Mouse (Mus musculus) hindbrain, embryonic 12.5 days (tissue): ENCODE data around the gene Gli1. TPM values are rescaled to one million over a fixed set of nuclear protein-coding genes. Genes with fewer than 3 reads are reported as not detected.
"Not testable (repeated sequence)": the region's sequence is repeated elsewhere in the genome, so short reads cannot be mapped to it uniquely, and the experiment has no call there.

Experiments
- ATAC-seq: fragments of 200-750 bp; cut with Nextera tagmentation; 2 replicates; pipeline ENCODE4 v1.8.0; 2017; ENCODE audit warnings: moderate TSS enrichment; ENCODE audit not compliant: low FRiP score
- H3K27ac ChIP-seq: fragments of 300-500 bp; sonication (generic); 2 replicates; pipeline ENCODE4 v1.5.1; 2016; ENCODE audit warnings: mild to moderate bottlenecking
- H3K27me3 ChIP-seq: fragments of 300-500 bp; sonication (generic); 2 replicates; pipeline ENCODE4 v1.6.1; 2016; ENCODE audit warnings: mild to moderate bottlenecking
- H3K36me3 ChIP-seq: fragments of 300-500 bp; sonication (generic); 2 replicates; pipeline ENCODE4 v1.6.1; 2016; ENCODE audit warnings: mild to moderate bottlenecking
- H3K4me1 ChIP-seq: fragments of 300-500 bp; sonication (generic); 2 replicates; pipeline ENCODE4 v1.6.1; 2016
- H3K4me2 ChIP-seq: fragments of 300-500 bp; sonication (generic); replicated peaks from 2 replicates; pipeline ENCODE4 v1.6.1; 2016; ENCODE audit warnings: mild to moderate bottlenecking
- H3K4me3 ChIP-seq: fragments of 300-500 bp; sonication (generic); 2 replicates; pipeline ENCODE4 v1.5.1; 2016; ENCODE audit warnings: mild to moderate bottlenecking
- H3K9ac ChIP-seq: fragments of 300-500 bp; sonication (generic); 2 replicates; pipeline ENCODE4 v1.6.1; 2016; ENCODE audit warnings: mild to moderate bottlenecking, moderate library complexity
- H3K9me3 ChIP-seq: fragments of 300-500 bp; sonication (generic); replicated peaks from 2 replicates; pipeline ENCODE4 v1.6.1; 2016; ENCODE audit warnings: mild to moderate bottlenecking
- WGBS: fragments of 180-500 bp; shearing (Covaris S2); methylation state at CpG from one replicate; pipeline ENCODE4 v1.1.7; 2016; 5-methylcytosine and 5-hydroxymethylcytosine counted together
- polyA plus RNA-seq: library from polyadenylated mRNA; unstranded; fragments of >200 nt; fragmentation: Nextera tagmentation; extraction: Ambion mirVana; gene quantifications from 2 replicates; pipeline ENCODE4 v1.2.1, GENCODE M21; 2016

Gli1 gene
- polyA plus RNA-seq, 1 experiment from 2014 or later = 3.7 TPM

- not testable (repeated sequence) for H3K4me3 ChIP-seq, H3K4me2 ChIP-seq, H3K36me3 ChIP-seq, ATAC-seq, H3K9me3 ChIP-seq, H3K9ac ChIP-seq, H3K27ac ChIP-seq, H3K27me3 ChIP-seq
- H3K4me1 ChIP-seq = peaks cover 12% of the 10 kb centered on the region
- 88% methylated on average over 5 of the region's 5 CpGs for WGBS
Measured at GRCm38 (mm10) chr10:127313516-127313915, 28.3 kb downstream of the Gli1 start.

- H3K9me3 ChIP-seq = no peaks in the 10 kb centered on the region
- H3K4me3 ChIP-seq = no peak overlapping the region
- H3K27ac ChIP-seq = no peak overlapping the region
- ATAC-seq = no peak
- H3K4me2 ChIP-seq = no peak overlapping the region
- H3K9ac ChIP-seq = no peak overlapping the region
- H3K27me3 ChIP-seq = no peaks in the 10 kb centered on the region
- H3K4me1 ChIP-seq = peaks cover 12% of the 10 kb centered on the region
- peaks cover 16% of the 10 kb centered on the region for H3K36me3 ChIP-seq
- 82% methylated on average over 4 of the region's 4 CpGs for WGBS
Measured at GRCm38 (mm10) chr10:127312858-127313257, 28.9 kb downstream of the Gli1 start.

GRCm38 (mm10) chr10:127312356-127312676 is 29.5 kb downstream of the Gli1 start:
- Histone ChIP-seq H3K4me1 (peaks cover 12% of the 10 kb centered on the region), H3K36me3 (peaks cover 21% of the 10 kb centered on the region), H3K9ac (peak overlapping the region; percentile 84; the same call in 1 of the 2 replicates), H3K4me3 (peak overlapping the region; percentile 75), H3K27me3 (no peaks in the 10 kb centered on the region), H3K4me2 (peak overlapping the region; percentile 80), H3K9me3 (no peaks in the 10 kb centered on the region), H3K27ac (peak overlapping the region; percentile 64)
- WGBS = 1% methylated on average over 4 of the region's 4 CpGs
- ATAC-seq = peak; percentile 53

GRCm38 (mm10) chr10:127311476-127312355 is 30.1 kb downstream of the Gli1 start, which contains the start of gene Mars:
Gene Mars, minus strand, starts transcription at chr10:127311786.
- under 1% methylated on average over 65 of the region's 65 CpGs for WGBS
- H3K9ac ChIP-seq = peak within 1 kb of the TSS; percentile 84
- ATAC-seq = peak; percentile 98
- H3K36me3 ChIP-seq = peaks cover 27% of the 10 kb centered on the region
- H3K27ac ChIP-seq = peak within 1 kb of the TSS; percentile 64
- no peaks in the 10 kb centered on the region for H3K9me3 ChIP-seq
- H3K27me3 ChIP-seq = no peaks in the 10 kb centered on the region
- peak within 1 kb of the TSS; percentile 80 for H3K4me2 ChIP-seq
- peak within 1 kb of the TSS; percentile 75 for H3K4me3 ChIP-seq
- H3K4me1 ChIP-seq = peaks cover 12% of the 10 kb centered on the region

GRCm38 (mm10) chr10:127310523-127311475 is 31.0 kb downstream of the Gli1 start:
- Histone ChIP-seq H3K4me2 (peak overlapping the region; percentile 80), H3K27ac (peak overlapping the region; percentile 64; the same call in 1 of the 2 replicates), H3K4me1 (peaks cover 12% of the 10 kb centered on the region), H3K9me3 (no peaks in the 10 kb centered on the region), H3K27me3 (no peaks in the 10 kb centered on the region), H3K36me3 (peaks cover 36% of the 10 kb centered on the region), H3K9ac (peak overlapping the region; percentile 84), H3K4me3 (peak overlapping the region; percentile 75)
- 39% methylated on average over 23 of the region's 23 CpGs for WGBS
- ATAC-seq = peak; percentile 44

- not testable (repeated sequence) for H3K9me3 ChIP-seq, H3K4me3 ChIP-seq, H3K4me2 ChIP-seq, H3K9ac ChIP-seq, H3K27me3 ChIP-seq, H3K27ac ChIP-seq, ATAC-seq
- peaks cover 52% of the 10 kb centered on the region for H3K36me3 ChIP-seq
- peaks cover 12% of the 10 kb centered on the region for H3K4me1 ChIP-seq
- WGBS = 82% methylated on average over 3 of the region's 3 CpGs
Measured at GRCm38 (mm10) chr10:127309167-127309566, 32.6 kb downstream of the Gli1 start.

- no peaks in the 10 kb centered on the region for H3K27me3 ChIP-seq
- H3K9me3 ChIP-seq = no peaks in the 10 kb centered on the region
- H3K4me3 ChIP-seq = no peak overlapping the region
- ATAC-seq = no peak
- 92% methylated on average over 11 of the region's 11 CpGs for WGBS
- H3K9ac ChIP-seq = no peak overlapping the region
- peaks cover 99% of the 10 kb centered on the region for H3K36me3 ChIP-seq
- H3K4me2 ChIP-seq = no peak overlapping the region
- H3K4me1 ChIP-seq = no peaks in the 10 kb centered on the region
- H3K27ac ChIP-seq = no peak overlapping the region
Measured at GRCm38 (mm10) chr10:127303136-127303535, 38.6 kb downstream of the Gli1 start.

- Histone ChIP-seq H3K4me2 (no peak overlapping the region), H3K9me3 (no peaks in the 10 kb centered on the region), H3K4me3 (no peak overlapping the region), H3K9ac (no peak overlapping the region), H3K36me3 (peaks cover 99% of the 10 kb centered on the region), H3K27ac (no peak overlapping the region), H3K4me1 (no peaks in the 10 kb centered on the region), H3K27me3 (no peaks in the 10 kb centered on the region)
- WGBS = 97% methylated on average over 6 of the region's 6 CpGs
- no peak for ATAC-seq
Measured at GRCm38 (mm10) chr10:127300361-127300760, 41.4 kb downstream of the Gli1 start.

GRCm38 (mm10) chr10:127297015-127297871 is 44.5 kb downstream of the Gli1 start:
- no peak overlapping the region for H3K27ac ChIP-seq
- H3K4me1 ChIP-seq = peaks cover 10% of the 10 kb centered on the region
- H3K4me3 ChIP-seq = no peak overlapping the region
- peaks cover 87% of the 10 kb centered on the region for H3K36me3 ChIP-seq
- no peaks in the 10 kb centered on the region for H3K9me3 ChIP-seq
- no peak overlapping the region for H3K4me2 ChIP-seq
- H3K9ac ChIP-seq = no peak overlapping the region
- WGBS = 92% methylated on average over 16 of the region's 16 CpGs
- no peak for ATAC-seq
- H3K27me3 ChIP-seq = no peaks in the 10 kb centered on the region

- 94% methylated on average over 24 of the region's 24 CpGs for WGBS
Measured at GRCm38 (mm10) chr10:127295986-127296794, 45.6 kb downstream of the Gli1 start.

More at GRCm38 (mm10) chr10:127295986-127296794, 45.6 kb downstream of the Gli1 start:
- Histone ChIP-seq H3K4me1 (peaks cover 20% of the 10 kb centered on the region), H3K9me3 (no peaks in the 10 kb centered on the region), H3K27me3 (no peaks in the 10 kb centered on the region), H3K4me3 (no peak overlapping the region), H3K9ac (no peak overlapping the region; the same call in 1 of the 2 replicates), H3K27ac (no peak overlapping the region), H3K36me3 (peaks cover 76% of the 10 kb centered on the region), H3K4me2 (no peak overlapping the region)
- no peak for ATAC-seq
